Mouse (Mus musculus): ENCODE measurements at regions not wholly inside any gene's neighbourhood (a gene's known extent, or its start where the extent isn't known, plus 50 kb on each side); places are given as distances from the start of the nearest gene placed in this dataset.

DNA sequence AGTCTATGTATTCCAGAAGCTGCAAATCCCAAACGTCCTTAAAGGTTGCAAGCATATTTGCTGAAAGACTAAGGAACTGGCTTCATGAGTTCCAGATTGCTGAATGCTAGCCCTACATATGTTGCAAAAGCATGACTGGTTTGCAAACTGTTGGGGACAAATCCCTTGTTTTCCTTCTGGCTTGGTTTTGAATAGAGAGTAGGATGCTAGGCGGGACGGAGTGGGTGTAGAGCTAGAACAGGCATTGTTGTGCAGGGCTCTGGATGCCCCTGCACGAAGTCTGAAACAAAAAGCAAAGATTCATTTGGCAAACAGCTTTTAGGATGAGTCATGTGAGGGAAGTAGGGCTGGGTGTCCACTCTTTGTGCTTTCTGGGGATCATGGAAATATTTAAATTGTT is 500.9 kb upstream of the Cnksr2 start:
- DNase-seq, result no peak

- DNase-seq, result peak; percentile 53 to 73
Observed at GRCm38 (mm10) chrX:158577856-158578255, 534.8 kb upstream of the Cnksr2 start.

DNA sequence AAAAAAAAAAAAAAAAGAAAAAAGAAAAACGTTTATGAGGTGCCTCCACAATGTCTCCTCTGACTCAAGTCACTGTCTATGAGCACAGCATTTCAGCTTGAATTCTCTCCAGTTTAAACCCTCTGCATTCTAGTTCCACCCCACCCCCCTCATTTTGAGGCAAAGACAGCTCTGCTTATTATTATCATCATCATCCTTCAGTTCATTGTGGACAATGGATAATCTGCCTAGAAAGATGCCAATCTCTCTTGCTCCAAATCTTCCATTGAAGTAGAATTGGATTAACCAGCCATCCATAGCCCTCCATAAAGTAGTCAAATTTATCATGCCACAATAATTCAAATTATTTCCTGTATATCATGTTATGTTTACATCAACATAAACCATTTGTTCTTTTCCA is 570.0 kb upstream of the Cnksr2 start:
- no peak for DNase-seq

DNA sequence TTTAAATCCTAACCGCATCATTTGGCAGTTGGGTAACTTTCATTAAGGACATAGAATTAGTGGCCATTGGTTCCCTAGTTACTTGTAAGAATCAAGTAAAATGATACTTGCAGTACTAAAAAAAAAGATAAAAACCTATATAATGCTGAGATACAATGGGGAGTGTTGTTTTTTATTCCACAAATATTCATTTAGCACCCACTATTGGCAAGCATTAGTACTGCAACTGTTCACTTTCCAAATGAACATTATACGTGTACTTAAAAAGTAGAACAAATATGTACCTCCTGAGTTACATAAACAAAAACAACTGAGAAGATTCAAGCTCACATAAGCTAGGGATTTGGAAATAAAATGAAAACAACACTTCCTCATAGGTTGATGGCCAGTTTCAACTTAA is 570.5 kb upstream of the Cnksr2 start:
- no peak for DNase-seq

- no peak for DNase-seq
Observed at GRCm38 (mm10) chrX:158614029-158614428, 570.9 kb upstream of the Cnksr2 start.

GRCm38 (mm10) chrX:158614452-158614851 is 571.4 kb upstream of the Cnksr2 start:
- DNase-seq, result no peak

DNA sequence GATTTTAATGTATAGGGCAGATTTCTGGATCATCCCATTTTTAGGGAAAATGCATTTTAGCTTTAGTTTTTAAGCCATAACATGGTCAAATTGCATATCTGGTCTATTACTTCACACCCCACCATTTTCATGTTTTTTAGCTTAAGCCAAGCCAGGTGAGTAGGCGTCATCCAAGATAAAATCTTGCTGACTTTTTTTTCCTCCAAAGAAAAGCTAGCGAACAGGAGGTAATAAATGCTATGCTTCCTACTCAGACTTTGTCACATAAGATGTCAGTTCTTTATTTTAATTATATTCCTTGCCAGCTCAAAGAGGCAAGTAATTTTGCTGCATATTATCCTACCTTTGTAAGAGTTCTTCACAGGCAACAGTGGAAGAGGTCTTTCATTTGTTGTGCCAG is 572.0 kb upstream of the Cnksr2 start:
- DNase-seq, result no peak

- DNase-seq, result no peak
Observed at GRCm38 (mm10) chrX:158627390-158627789, 582.7 kb upstream of the Rps6ka3 start.

DNA sequence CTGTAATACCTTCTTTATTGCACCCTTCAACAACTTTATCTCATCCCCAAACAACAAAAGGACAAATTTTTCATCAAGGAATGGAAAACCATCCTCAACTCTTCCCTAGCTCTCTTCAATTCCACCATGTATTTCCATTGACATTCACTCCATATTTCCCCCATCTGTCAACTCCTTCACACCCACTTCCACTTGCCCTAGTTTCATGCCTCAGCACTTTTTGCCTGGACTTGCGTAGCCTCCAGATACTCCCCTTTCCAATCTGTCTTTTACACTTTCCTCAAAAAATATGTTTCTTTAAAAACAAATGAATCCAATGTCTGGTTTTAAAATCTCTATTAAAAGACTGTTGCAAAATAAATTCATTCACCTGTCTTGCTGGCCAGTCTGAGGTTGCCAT is 577.7 kb upstream of the Rps6ka3 start:
- DNase-seq, result no peak

DNA sequence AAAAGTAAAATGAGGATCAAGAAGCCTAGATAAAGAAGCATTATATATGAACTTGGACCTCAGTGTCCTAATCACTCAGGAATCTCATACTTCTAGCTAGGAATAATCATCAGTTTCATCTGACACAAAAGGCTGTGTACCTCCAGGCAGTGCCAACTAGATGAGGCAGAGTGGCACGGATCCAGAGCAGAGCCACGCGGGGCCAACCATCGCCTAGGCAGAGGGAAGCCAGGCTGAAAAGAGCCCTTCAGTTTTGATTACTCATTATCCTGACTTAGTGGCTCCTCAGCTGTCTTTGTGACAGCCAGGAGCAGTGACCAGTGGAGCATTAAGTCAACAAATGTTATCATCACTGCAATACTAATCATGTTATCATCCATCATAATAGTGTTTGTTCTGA is 557.9 kb upstream of the Rps6ka3 start:
- DNase-seq, result peak; percentile 78 to 87

DNA sequence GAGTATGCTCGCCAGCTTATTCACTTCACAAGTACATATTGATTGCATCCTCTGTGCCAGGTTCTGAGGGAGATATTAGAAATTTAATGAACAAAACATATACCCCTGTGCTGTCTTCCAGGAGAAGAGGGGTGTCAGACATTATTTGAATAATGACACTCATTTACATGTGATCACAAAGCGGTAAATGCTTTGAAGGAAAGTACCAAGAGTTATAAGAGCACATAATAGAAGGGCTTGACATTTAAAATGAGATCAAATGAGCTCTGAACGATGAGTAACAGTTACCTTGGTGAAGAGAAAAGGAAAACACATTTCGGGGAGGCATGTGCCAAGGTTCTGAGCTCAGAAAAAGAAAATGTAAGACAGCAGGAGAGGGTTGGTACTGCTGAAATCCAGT is 553.9 kb upstream of the Rps6ka3 start:
- DNase-seq, result no peak

GRCm38 (mm10) chrX:158694191-158694590 is 515.9 kb upstream of the Rps6ka3 start:
- no peak for DNase-seq

DNA sequence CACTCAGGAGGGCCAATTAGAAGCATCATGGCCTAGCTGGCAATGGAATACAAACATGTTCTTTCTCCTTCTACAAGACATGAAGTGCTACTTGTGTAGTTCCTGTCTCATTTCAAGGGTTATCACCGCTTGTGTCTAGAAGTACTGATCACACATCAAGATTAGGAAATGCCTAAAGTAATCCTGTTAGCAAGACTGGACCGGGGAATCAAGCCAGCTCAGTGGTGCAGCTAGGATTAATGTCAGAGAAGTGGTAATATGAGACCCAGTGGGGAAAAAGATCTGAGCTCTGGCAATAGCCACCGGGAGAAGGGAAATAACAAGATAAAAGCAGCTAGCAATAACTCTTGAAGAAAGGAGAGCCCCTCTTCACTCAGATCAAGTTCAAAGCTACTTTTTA is 506.7 kb upstream of the Rps6ka3 start:
- no peak for DNase-seq

- no peak for DNase-seq
Observed at GRCm38 (mm10) chrX:158709811-158710210, 500.3 kb upstream of the Rps6ka3 start.

DNA sequence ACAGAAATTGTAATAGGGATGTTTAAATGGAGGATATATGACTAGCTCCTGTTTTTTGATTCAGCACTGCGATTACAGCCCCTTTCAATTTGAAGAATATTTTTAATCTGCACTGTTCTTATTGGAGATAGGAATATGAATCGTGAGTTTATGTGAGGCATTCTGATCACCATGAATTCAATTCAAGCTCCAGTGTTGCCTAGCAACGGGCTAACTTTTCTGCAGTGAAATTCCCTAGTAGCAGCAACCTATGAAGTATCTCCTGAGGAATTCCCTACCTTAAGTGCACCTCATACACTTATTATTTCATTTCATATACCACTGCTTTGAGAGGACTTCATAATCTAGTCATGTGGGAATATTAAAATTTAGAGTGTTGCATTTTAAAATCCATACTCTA is 465.4 kb upstream of the Rps6ka3 start:
- DNase-seq, result no peak

- peak in 1 of 2 experiments; percentile 27 for DNase-seq
Observed at GRCm38 (mm10) chrX:158745766-158746541, 464.2 kb upstream of the Rps6ka3 start.

Data from cerebellum, postnatal 25 days (tissue).